Mouse (Mus musculus) kidney, embryonic 14.5 days (tissue): ENCODE measurements at regions not wholly inside any gene's neighbourhood (a gene's known extent, or its start where the extent isn't known, plus 50 kb on each side); places are given as distances from the start of the nearest gene placed in this dataset.

Experiments used
- ATAC-seq: fragments of 200-750 bp; cut with Nextera tagmentation; 2 replicates; pipeline ENCODE4 v1.8.0; 2017; ENCODE audit warnings: moderate number of reproducible peaks, mild to moderate bottlenecking, moderate TSS enrichment, moderate library complexity; ENCODE audit not compliant: low FRiP score, low TSS enrichment
- H3K27ac ChIP-seq: fragments of 300-500 bp; sonication (generic); 2 replicates; pipeline ENCODE4 v1.5.1; 2014; ENCODE audit warnings: low read depth, mild to moderate bottlenecking, low read length, moderate library complexity, mixed read lengths
- H3K27me3 ChIP-seq: fragments of 300-500 bp; sonication (generic); 2 replicates; pipeline ENCODE4 v1.6.1; 2014; ENCODE audit warnings: mild to moderate bottlenecking, low read length; ENCODE audit not compliant: control insufficient read depth, insufficient read depth
- H3K36me3 ChIP-seq: fragments of 300-500 bp; sonication (generic); 2 replicates; pipeline ENCODE4 v1.6.1; 2014; ENCODE audit warnings: low read length, mixed read lengths; ENCODE audit not compliant: control insufficient read depth, insufficient read depth
- H3K4me1 ChIP-seq: fragments of 300-500 bp; sonication (generic); 2 replicates; pipeline ENCODE4 v1.6.1; 2014; ENCODE audit warnings: low read length, mixed read lengths; ENCODE audit not compliant: control insufficient read depth, insufficient read depth
- H3K4me2 ChIP-seq: fragments of 300-500 bp; sonication (generic); replicated peaks from 2 replicates; pipeline ENCODE4 v1.6.1; 2014; ENCODE audit warnings: low read depth, mild to moderate bottlenecking, low read length
- H3K4me3 ChIP-seq: fragments of 300-500 bp; sonication (generic); 2 replicates; pipeline ENCODE4 v1.5.1; 2014; ENCODE audit warnings: mild to moderate bottlenecking, low read length
- H3K9ac ChIP-seq: fragments of 300-500 bp; sonication (generic); 2 replicates; pipeline ENCODE4 v1.6.1; 2014; ENCODE audit warnings: low read depth, mild to moderate bottlenecking, low read length, moderate library complexity
- H3K9me3 ChIP-seq: fragments of 300-500 bp; sonication (generic); 2 replicates; pipeline ENCODE4 v1.6.1; 2016; ENCODE audit warnings: low read length; ENCODE audit not compliant: control insufficient read depth
- WGBS: fragments of 180-500 bp; shearing (Covaris S2); extraction: QIAGEN DNeasy Blood & Tissue Kit; methylation state at CpG from one replicate; pipeline ENCODE4 v1.1.7; 2014; 5-methylcytosine and 5-hydroxymethylcytosine counted together

DNA sequence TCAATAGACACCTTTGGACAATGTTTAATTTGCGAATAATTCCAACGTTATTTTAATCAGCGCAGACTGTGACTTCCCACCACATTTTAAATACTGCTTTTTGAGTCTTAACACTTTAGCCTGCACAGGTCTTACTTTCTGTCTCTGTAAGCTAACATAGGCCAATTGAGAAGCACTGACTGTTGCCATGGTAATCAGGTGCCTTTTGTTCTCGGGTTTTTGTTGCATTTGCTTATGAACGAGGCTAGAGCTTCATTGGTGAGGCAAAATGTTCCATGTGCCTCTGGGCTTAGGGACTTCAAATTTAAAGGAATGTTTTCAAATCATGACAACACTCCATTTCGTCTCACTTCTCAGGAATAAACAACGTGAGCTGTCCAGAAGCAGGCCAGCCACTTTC, 269.7 kb downstream of the Pdcd6ip start:
- no peaks in the 10 kb centered on the region for H3K4me1 ChIP-seq
- WGBS = 75% methylated on average over 7 of the region's 7 CpGs
- no peak for ATAC-seq
- H3K9ac ChIP-seq = no peak overlapping the region
- H3K36me3 ChIP-seq = no peaks in the 10 kb centered on the region
- H3K27ac ChIP-seq = no peak overlapping the region
- H3K9me3 ChIP-seq = no peaks in the 10 kb centered on the region
- no peak overlapping the region for H3K4me2 ChIP-seq
- H3K4me3 ChIP-seq = no peak overlapping the region
- no peaks in the 10 kb centered on the region for H3K27me3 ChIP-seq

DNA sequence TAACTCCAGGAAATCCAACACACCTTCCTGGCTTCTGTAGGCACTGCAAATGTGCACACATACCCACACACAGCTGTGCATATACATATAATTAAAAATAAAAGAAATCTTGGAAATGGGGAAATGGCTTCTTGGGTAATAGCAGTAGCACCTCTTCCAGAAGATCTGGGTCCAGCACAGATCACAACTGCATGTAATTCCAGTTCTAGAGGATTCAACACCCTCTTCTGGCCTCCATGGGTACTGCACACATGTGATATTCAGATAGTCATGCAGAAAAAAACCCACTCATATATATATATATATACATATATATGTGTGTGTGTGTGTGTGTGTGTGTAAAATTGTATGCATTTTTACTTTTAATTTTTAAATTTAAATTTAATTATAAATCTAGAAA, 272.1 kb downstream of the Pdcd6ip start:
- H3K27me3 ChIP-seq = no peaks in the 10 kb centered on the region
- no peak overlapping the region for H3K4me2 ChIP-seq
- no peak overlapping the region for H3K4me3 ChIP-seq
- no peaks in the 10 kb centered on the region for H3K4me1 ChIP-seq
- H3K27ac ChIP-seq = no peak overlapping the region
- no peak overlapping the region for H3K9ac ChIP-seq
- ATAC-seq = no peak
- no peaks in the 10 kb centered on the region for H3K36me3 ChIP-seq
- H3K9me3 ChIP-seq = no peaks in the 10 kb centered on the region

DNA sequence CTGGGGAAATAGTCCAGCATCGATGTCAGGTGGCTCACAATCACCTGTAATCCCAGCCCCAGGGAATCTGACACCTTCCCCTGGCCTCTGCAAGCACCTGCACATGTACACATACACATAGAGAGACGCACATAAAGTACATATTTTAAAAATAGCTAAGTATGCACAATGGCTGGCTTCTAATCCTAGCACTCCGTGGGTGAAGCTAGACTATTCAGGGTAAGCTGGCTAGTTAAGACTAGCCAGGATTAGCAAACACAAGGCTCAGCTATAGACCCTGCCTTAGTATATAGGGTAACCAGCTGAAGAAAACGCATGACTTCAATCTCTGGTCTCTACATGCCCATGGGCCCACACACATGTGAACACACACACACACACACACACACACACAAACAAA, 274.6 kb downstream of the Pdcd6ip start:
- WGBS = 88% methylated on average over 4 of the region's 4 CpGs
- no peak for ATAC-seq
- Histone ChIP-seq H3K36me3 (no peaks in the 10 kb centered on the region), H3K9me3 (no peaks in the 10 kb centered on the region), H3K4me2 (no peak overlapping the region), H3K9ac (no peak overlapping the region), H3K27ac (no peak overlapping the region), H3K4me1 (no peaks in the 10 kb centered on the region), H3K4me3 (no peak overlapping the region), H3K27me3 (no peaks in the 10 kb centered on the region)

GRCm38 (mm10) chr9:113432601-113433179, 275.4 kb downstream of the Pdcd6ip start:
- Histone ChIP-seq H3K4me1 (no peaks in the 10 kb centered on the region), H3K4me3 (no peak overlapping the region), H3K27me3 (no peaks in the 10 kb centered on the region), H3K9ac (no peak overlapping the region), H3K27ac (no peak overlapping the region), H3K36me3 (no peaks in the 10 kb centered on the region), H3K4me2 (no peak overlapping the region), H3K9me3 (no peaks in the 10 kb centered on the region)
- 86% methylated on average over 9 of the region's 9 CpGs for WGBS
- ATAC-seq = no peak

DNA sequence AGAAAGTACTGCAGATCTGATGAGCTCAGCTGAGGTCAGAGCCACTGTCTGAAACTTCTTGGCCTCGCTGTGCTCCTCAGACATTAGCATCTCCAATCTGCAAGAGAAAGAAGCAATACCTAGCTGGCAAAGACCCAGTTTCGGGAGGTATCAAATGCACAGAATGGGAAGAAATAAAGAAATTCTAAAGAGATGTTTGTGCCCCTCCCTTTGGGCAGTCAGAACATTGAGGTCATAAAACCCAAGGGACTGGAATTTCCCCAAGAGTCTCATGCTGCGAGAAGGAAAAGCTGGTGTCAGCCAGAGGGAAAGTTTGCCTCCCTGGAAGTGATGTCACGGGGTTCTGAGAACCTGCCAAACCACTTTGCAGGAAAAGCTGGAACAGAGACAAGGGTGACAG, 277.6 kb downstream of the Pdcd6ip start:
- Histone ChIP-seq H3K36me3 (no peaks in the 10 kb centered on the region), H3K4me3 (no peak overlapping the region), H3K27me3 (no peaks in the 10 kb centered on the region), H3K9me3 (no peaks in the 10 kb centered on the region), H3K27ac (no peak overlapping the region), H3K9ac (no peak overlapping the region), H3K4me1 (no peaks in the 10 kb centered on the region), H3K4me2 (no peak overlapping the region)
- ATAC-seq = no peak
- WGBS = 82% methylated on average over 4 of the region's 4 CpGs

DNA sequence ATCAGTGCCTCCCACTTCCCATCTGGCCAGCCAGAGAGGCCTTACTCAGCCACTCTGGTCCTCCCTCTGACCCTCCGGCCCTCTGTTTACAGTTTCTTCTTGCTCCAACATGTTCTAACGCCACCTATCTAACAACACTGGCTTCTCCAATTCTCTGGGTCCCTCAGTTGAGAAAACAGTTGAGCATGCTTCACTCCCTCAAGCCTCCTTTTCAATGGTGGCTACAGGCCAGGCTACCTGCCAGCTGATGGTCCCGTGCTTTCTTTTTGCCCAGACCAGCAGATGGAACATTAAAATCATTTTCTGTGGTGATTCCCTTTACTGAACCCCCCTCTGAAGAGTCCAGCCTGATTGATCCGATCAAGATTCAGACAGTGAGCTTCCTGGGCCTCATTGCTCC, 280.8 kb downstream of the Pdcd6ip start:
- Histone ChIP-seq H3K9ac (no peak overlapping the region), H3K36me3 (no peaks in the 10 kb centered on the region), H3K4me1 (no peaks in the 10 kb centered on the region), H3K27ac (no peak overlapping the region), H3K9me3 (no peaks in the 10 kb centered on the region), H3K4me2 (no peak overlapping the region), H3K27me3 (no peaks in the 10 kb centered on the region), H3K4me3 (no peak overlapping the region)
- ATAC-seq = no peak
- WGBS = 85% methylated on average over 4 of the region's 4 CpGs

- no peak overlapping the region for H3K27ac ChIP-seq
- H3K4me2 ChIP-seq = no peak overlapping the region
- 90% methylated on average over 15 of the region's 15 CpGs for WGBS
- H3K9me3 ChIP-seq = 0 out of 2 replicates have a peak, but pooled peaks cover 5% of the 10 kb centered on the region
- H3K27me3 ChIP-seq = no peaks in the 10 kb centered on the region
- no peak overlapping the region for H3K9ac ChIP-seq
- H3K4me1 ChIP-seq = no peaks in the 10 kb centered on the region
- ATAC-seq = no peak
- H3K4me3 ChIP-seq = no peak overlapping the region
- no peaks in the 10 kb centered on the region for H3K36me3 ChIP-seq
These were observed 281.7 kb downstream of the Pdcd6ip start for GRCm38 (mm10) chr9:113426324-113426723.

DNA sequence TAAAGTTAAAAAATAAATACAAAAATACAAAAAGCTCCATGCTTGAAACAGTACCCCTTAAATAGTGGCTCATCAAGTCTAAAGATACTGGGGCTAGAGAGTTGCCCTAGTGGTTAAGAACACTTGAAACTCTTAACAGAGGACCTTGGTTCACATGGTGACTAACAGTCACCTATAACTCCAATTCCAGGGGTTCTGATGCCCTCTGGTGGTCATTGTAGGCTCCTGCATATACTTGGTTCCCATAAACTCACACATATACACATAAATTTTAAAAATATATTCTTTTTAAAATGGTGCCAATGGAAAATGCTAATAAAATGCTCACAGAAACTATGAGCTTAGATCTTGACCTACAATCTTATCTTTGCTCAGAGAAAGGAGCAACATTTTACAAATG, 286.4 kb downstream of the Pdcd6ip start:
- ATAC-seq = no peak

DNA sequence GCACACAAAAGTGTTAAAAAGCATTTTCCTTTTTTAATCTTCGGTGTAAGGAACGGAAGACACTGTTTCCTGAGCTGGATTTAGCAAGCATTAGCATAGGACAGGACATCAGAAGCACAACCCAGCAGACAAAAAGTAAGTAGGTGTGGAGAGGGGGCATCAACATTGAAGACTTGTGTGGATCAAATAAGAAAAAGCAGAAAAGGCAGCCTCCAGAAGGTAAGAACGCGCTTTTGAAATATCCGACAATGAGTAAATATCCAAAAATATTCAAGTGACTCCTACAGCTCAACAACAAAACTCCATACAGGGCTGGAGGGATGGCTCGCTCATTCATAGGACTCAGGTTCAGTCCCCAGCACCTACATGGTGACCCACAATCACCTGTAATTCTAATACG, 286.9 kb downstream of the Pdcd6ip start:
- Histone ChIP-seq H3K4me3 (no peak overlapping the region), H3K27me3 (no peaks in the 10 kb centered on the region), H3K36me3 (no peaks in the 10 kb centered on the region), H3K9me3 (0 out of 2 replicates have a peak, but pooled peaks cover 5% of the 10 kb centered on the region), H3K4me2 (no peak overlapping the region), H3K27ac (no peak overlapping the region), H3K9ac (no peak overlapping the region), H3K4me1 (no peaks in the 10 kb centered on the region)
- no peak for ATAC-seq
- 96% methylated on average over 7 of the region's 7 CpGs for WGBS

More for the DNA sequence above, 286.4 kb downstream of the Pdcd6ip start:
- 0 out of 2 replicates have a peak, but pooled peaks cover 5% of the 10 kb centered on the region for H3K9me3 ChIP-seq
- no peaks in the 10 kb centered on the region for H3K4me1 ChIP-seq
- H3K4me3 ChIP-seq = no peak overlapping the region
- no peaks in the 10 kb centered on the region for H3K36me3 ChIP-seq
- no peak overlapping the region for H3K4me2 ChIP-seq
- no peak overlapping the region for H3K27ac ChIP-seq
- H3K27me3 ChIP-seq = no peaks in the 10 kb centered on the region
- H3K9ac ChIP-seq = no peak overlapping the region
